Mouse (Mus musculus) E14TG2a.4 (cell line): ENCODE results near the gene Grb10.

Experiments used
- CTCF ChIP-seq: conservative IDR thresholded peaks from 2 replicates; pipeline ENCODE4 v1.5.1; 2014; ENCODE audit warnings: low read length
- NANOG ChIP-seq: IDR thresholded peaks from 2 replicates; pipeline ENCODE4 v1.6.1; 2014; ENCODE audit warnings: borderline replicate concordance, low read length, mixed read lengths
- POU5F1 ChIP-seq: IDR thresholded peaks from 2 replicates; pipeline ENCODE4 v1.6.1; 2014; ENCODE audit warnings: low read length, borderline replicate concordance

DNA sequence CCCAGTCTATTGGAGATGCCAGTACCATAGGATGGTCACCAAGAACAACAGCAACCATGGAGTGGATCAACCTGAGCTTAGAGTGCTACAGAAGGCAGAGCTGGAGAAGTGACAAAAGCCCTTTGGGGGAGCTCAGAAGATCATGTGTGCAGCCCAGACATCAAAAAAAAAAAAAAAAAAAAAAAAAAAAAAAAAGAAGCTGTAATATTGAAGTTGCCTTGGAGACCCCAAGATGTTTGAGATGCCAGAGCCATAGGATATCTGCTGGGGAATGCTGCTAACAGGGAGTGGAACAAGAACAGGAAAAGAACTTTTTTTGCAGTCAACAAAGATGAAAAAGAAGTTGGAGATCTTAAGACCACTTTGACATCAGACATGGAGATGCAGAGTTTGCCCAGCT lies 133.0 kb downstream of the Grb10 start:
- TF ChIP-seq CTCF (no peak), POU5F1 (no peak), NANOG (no peak)
